In genomic region chr1:43070726-43071125, GRCm38 (mm10) we compare ENCODE assay signal across 11 mouse cellular contexts. TPM values are rescaled to one million over a fixed set of nuclear protein-coding genes. Genes with fewer than 3 reads are reported as not detected.
DNase-seq lines count a peak whose midpoint lies in the region; ATAC-seq and TF ChIP-seq lines count a peak whose summit lies in the region.
"Had no signal": no experiment of that assay in that cellular context is flagged by ENCODE, and none has a peak within 500 bp of the region (broad histone marks: within the 10 kb centered on the region; RNA-seq: fewer than 3 reads in every experiment).

No protein-coding gene starts in this region.

- no peak for TF ChIP-seq CTCF in lung, adult 2 months (IDR thresholded peaks at IDR 0.05; ENCODE audit: insufficient read depth, low read length)

- WGBS in lung, adult 2 months = 48% methylated on average over 5 of the region's 5 CpGs

- ATAC-seq in megakaryocyte progenitor cell, adult 5-6 weeks (replicated peaks; ENCODE audit: poor library complexity) = peak; percentile 96

- peak; percentile 27 for DNase-seq in CD4-positive helper T cell, adult 2 months (ENCODE audit: low read depth, low spot score)
- DNase-seq in MEL-GATA-1-ER (ENCODE audit: extremely low read depth, low read depth) = peak; percentile 78
- DNase-seq in lung, adult 2 months = peak; percentile 20
- DNase-seq in cerebellum, adult 9-11 months = no peak
- DNase-seq in left cerebral cortex, postnatal 4 days = no peak
- DNase-seq in left cerebral cortex, adult 8-10 months (ENCODE audit: low spot score in 2 of 2) = no peak
- DNase-seq: adrenal gland, postnatal 25 days; kidney, adult 2 months; thymus, postnatal 25 days had no signal

- intact Hi-C loops in left cerebral cortex, postnatal 4 days (cut with DNase I) = no loop called here

- no peak overlapping the region for H3K4me3 ChIP-seq in lung, adult 2 months (replicated peaks; ENCODE audit: extremely low read depth, low read depth, low read length)
- H3K4me3 ChIP-seq: hindbrain, embryonic 10.5 days had no signal

- H3K4me1 ChIP-seq in lung, adult 2 months (ENCODE audit: control insufficient read depth, insufficient read depth, low read length) = peaks cover 2% of the 10 kb centered on the region; the same call in 1 of the 2 replicates
- H3K4me1 ChIP-seq: hindbrain, embryonic 10.5 days had no signal

- TF ChIP-seq POLR2A in lung, adult 2 months (IDR thresholded peaks at IDR 0.05; ENCODE audit: borderline replicate concordance, extremely low read depth, low read depth, low read length) = no peak

RNA-seq across cellular contexts. Expression of gene Tgfbrap1, which starts 27.7 kb away (rescaled TPM):
- 28.5 and 30.6 TPM in 2 replicates for polyA plus RNA-seq in lung, adult 2 months (2012; rRNA removed)
- 19.0 and 24.6 TPM in 2 replicates for total RNA-seq in megakaryocyte progenitor cell, adult 5-6 weeks (2015)
- total RNA-seq in megakaryocyte progenitor cell, adult 5-6 weeks (2017) = 11.2 and 11.6 TPM in 2 replicates
- 10 to 100 TPM; 42.6 to 44.5 TPM for total RNA-seq in left cerebral cortex, postnatal 4 days (2021)
- total RNA-seq in left cerebral cortex, adult 8-10 months (2022) = 10 to 100 TPM; 38.5 to 44.9 (median 42.7) TPM

RNA-seq across cellular contexts. Expression of gene AI597479, which starts 27.8 kb away (rescaled TPM):
- polyA plus RNA-seq in lung, adult 2 months (2012; rRNA removed) = 4.3 and 6.6 TPM in 2 replicates
- total RNA-seq in megakaryocyte progenitor cell, adult 5-6 weeks (2015) = 12.5 and 17.2 TPM in 2 replicates
- total RNA-seq in megakaryocyte progenitor cell, adult 5-6 weeks (2017) = 19.8 and 26.5 TPM in 2 replicates
- 10 to 100 TPM; 24.6 to 26.6 TPM for total RNA-seq in left cerebral cortex, postnatal 4 days (2021)
- 10 to 100 TPM; 23.4 to 28.0 (median 25.3) TPM for total RNA-seq in left cerebral cortex, adult 8-10 months (2022)

Comparison
In these comparisons a context has a peak if more than half of its experiments do, and no peak if none do; other contexts are left out.
1. DNase-seq: peak in CD4-positive helper T cell, adult 2 months (single experiment), MEL-GATA-1-ER (single experiment) and lung, adult 2 months (single experiment); none in cerebellum, adult 9-11 months (single experiment), left cerebral cortex, postnatal 4 days (single experiment) and left cerebral cortex, adult 8-10 months (0 of 2).